Mouse (Mus musculus) embryonic facial prominence, embryonic 11.5 days (tissue): ENCODE data around the gene Odf4. TPM values are rescaled to one million over a fixed set of nuclear protein-coding genes. Genes with fewer than 3 reads are reported as not detected.
A peak's percentile ranks its signal among the peaks of the same experiment; 100 is the strongest.

Experiments
- ATAC-seq: fragments of 200-750 bp; cut with Nextera tagmentation; replicated peaks from 2 replicates; pipeline ENCODE4 v1.8.0; 2017; ENCODE audit warnings: low read depth; ENCODE audit not compliant: insufficient number of reproducible peaks, low FRiP score, low TSS enrichment
- DNase-seq: peaks from one replicate; pipeline ENCODE4 v3.0.0-alpha.2; 2015; ENCODE audit warnings: low spot score
- H3K27ac ChIP-seq: fragments of 300-500 bp; sonication (generic); replicated peaks from 2 replicates; pipeline ENCODE4 v1.5.1; 2014; ENCODE audit warnings: mild to moderate bottlenecking, low read depth, low read length, control low read depth
- H3K27me3 ChIP-seq: fragments of 300-500 bp; sonication (generic); 2 replicates; pipeline ENCODE4 v1.6.1; 2014; ENCODE audit warnings: mild to moderate bottlenecking, low read length, moderate library complexity, mixed read lengths; ENCODE audit not compliant: control insufficient read depth, insufficient read depth
- H3K36me3 ChIP-seq: fragments of 300-500 bp; sonication (generic); replicated peaks from 2 replicates; pipeline ENCODE4 v1.6.1; 2014; ENCODE audit warnings: low read depth, mild to moderate bottlenecking, low read length, moderate library complexity, mixed read lengths; ENCODE audit not compliant: control insufficient read depth, insufficient read depth
- H3K4me1 ChIP-seq: fragments of 300-500 bp; sonication (generic); 2 replicates; pipeline ENCODE4 v1.6.1; 2014; ENCODE audit warnings: low read length, mixed read lengths; ENCODE audit not compliant: control insufficient read depth, insufficient read depth
- H3K4me2 ChIP-seq: fragments of 300-500 bp; sonication (generic); 2 replicates; pipeline ENCODE4 v1.6.1; 2014; ENCODE audit warnings: low read depth, mild to moderate bottlenecking, control low read depth, low read length, moderate library complexity
- H3K4me3 ChIP-seq: fragments of 300-500 bp; sonication (generic); 2 replicates; pipeline ENCODE4 v1.5.1; 2014; ENCODE audit warnings: low read depth, low read length, control low read depth
- H3K9ac ChIP-seq: fragments of 300-500 bp; sonication (generic); replicated peaks from 2 replicates; pipeline ENCODE4 v1.6.1; 2014; ENCODE audit warnings: mild to moderate bottlenecking, control low read depth, low read length
- H3K9me3 ChIP-seq: fragments of 300-500 bp; sonication (generic); replicated peaks from 2 replicates; pipeline ENCODE4 v1.6.1; 2016; ENCODE audit warnings: mild to moderate bottlenecking, low read length, inconsistent platforms, mixed read lengths; ENCODE audit not compliant: control insufficient read depth
- WGBS: fragments of 180-500 bp; shearing (Covaris S2); extraction: QIAGEN DNeasy Blood & Tissue Kit; methylation state at CpG from one replicate; pipeline ENCODE4 v1.1.7; 2014; 5-methylcytosine and 5-hydroxymethylcytosine counted together
- polyA plus RNA-seq: library from polyadenylated mRNA; unstranded; fragments of >200 nt; fragmentation: Nextera tagmentation; extraction: Ambion mirVana; gene quantifications from 2 replicates; pipeline ENCODE4 v1.2.1, GENCODE M21; 2014

The Odf4 gene
- polyA plus RNA-seq, 1 experiment from 2014 or later: not detected

- H3K9me3 ChIP-seq: no peaks in the 10 kb centered on the region
- H3K36me3 ChIP-seq: no peaks in the 10 kb centered on the region
- H3K4me3 ChIP-seq: no peak overlapping the region
- WGBS: 86% methylated on average over 5 of the region's 5 CpGs
- DNase-seq (no peak), ATAC-seq (no peak)
- no peaks in the 10 kb centered on the region for H3K27me3 ChIP-seq
- H3K4me2 ChIP-seq: no peak overlapping the region
- no peak overlapping the region for H3K9ac ChIP-seq
- no peaks in the 10 kb centered on the region for H3K4me1 ChIP-seq
- no peak overlapping the region for H3K27ac ChIP-seq
Observed at GRCm38 (mm10) chr11:68878811-68879210, 48.1 kb downstream of the Odf4 start.

GRCm38 (mm10) chr11:68874841-68875240, 52.0 kb downstream of the Odf4 start:
- Histone ChIP-seq H3K27ac (no peak overlapping the region), H3K36me3 (no peaks in the 10 kb centered on the region), H3K4me1 (no peaks in the 10 kb centered on the region), H3K27me3 (no peaks in the 10 kb centered on the region), H3K4me3 (no peak overlapping the region), H3K9ac (no peak overlapping the region), H3K9me3 (no peaks in the 10 kb centered on the region), H3K4me2 (no peak overlapping the region)
- WGBS: 0% methylated on average over 2 of the region's 2 CpGs
- no peak for ATAC-seq
- DNase-seq: peak; percentile 86

Other genes starting within 250 kb of the Odf4 start
- gene Myh10, start 235.5 kb downstream of the Odf4 start, polyA plus RNA-seq: 137 and 146 TPM in 2 replicates
- gene Ndel1, start 55.2 kb downstream of the Odf4 start, polyA plus RNA-seq: 53.2 and 54.4 TPM in 2 replicates
- gene Rnf222, start 38.5 kb downstream of the Odf4 start, polyA plus RNA-seq: 0.11 TPM in 1 of 2 replicates, not detected in the other
- gene Rpl26, start 25.5 kb downstream of the Odf4 start, polyA plus RNA-seq: 978 and 1,011 TPM in 2 replicates
- gene Arhgef15, start 30.4 kb upstream of the Odf4 start, polyA plus RNA-seq: 4.4 and 4.5 TPM in 2 replicates
- gene Slc25a35, start 41.0 kb upstream of the Odf4 start, polyA plus RNA-seq: 2.0 and 2.4 TPM in 2 replicates
- 69.2 and 71.2 TPM in 2 replicates for gene Rangrf, start 48.1 kb upstream of the Odf4 start, polyA plus RNA-seq
- 34.4 and 34.8 TPM in 2 replicates for gene Pfas, start 81.4 kb upstream of the Odf4 start, polyA plus RNA-seq
- gene Ctc1, start 88.8 kb upstream of the Odf4 start, polyA plus RNA-seq: 63.2 and 68.3 TPM in 2 replicates
- gene Aurkb, start 118.6 kb upstream of the Odf4 start, polyA plus RNA-seq: 162 and 175 TPM in 2 replicates
- gene Borcs6, start 132.6 kb upstream of the Odf4 start, polyA plus RNA-seq: 6.4 and 7.7 TPM in 2 replicates
- 40.4 and 43.1 TPM in 2 replicates for gene Tmem107, start 143.7 kb upstream of the Odf4 start, polyA plus RNA-seq
- 48.8 and 61.9 TPM in 2 replicates for gene Vamp2, start 161.4 kb upstream of the Odf4 start, polyA plus RNA-seq
- gene Per1, start 168.1 kb upstream of the Odf4 start, polyA plus RNA-seq: 5.5 and 6.5 TPM in 2 replicates
- gene Hes7, start 193.3 kb upstream of the Odf4 start, polyA plus RNA-seq: 0.11 TPM in 1 of 2 replicates, not detected in the other
- gene 9130213A22Rik, start 195.5 kb upstream of the Odf4 start, polyA plus RNA-seq: not detected in 2 replicates
- gene Aloxe3, start 198.8 kb upstream of the Odf4 start, polyA plus RNA-seq: 0.25 and 0.88 TPM in 2 replicates
- 0.20 and 0.27 TPM in 2 replicates for gene Alox12b, start 229.9 kb upstream of the Odf4 start, polyA plus RNA-seq